Mouse (Mus musculus) neural tube, embryonic 11.5 days (tissue): ENCODE results near the gene Gon4l. TPM values are rescaled to one million over a fixed set of nuclear protein-coding genes. Genes with fewer than 3 reads are reported as not detected.

ENCODE experiments used
- ATAC-seq: fragments of 200-750 bp; cut with Nextera tagmentation; 2 replicates; pipeline ENCODE4 v1.8.0; 2017; ENCODE audit warnings: moderate number of reproducible peaks, mild to moderate bottlenecking, moderate TSS enrichment, moderate library complexity; ENCODE audit not compliant: insufficient read depth, low FRiP score, low TSS enrichment
- DNase-seq: peaks from one replicate; pipeline ENCODE4 v3.0.0-alpha.2; 2015; ENCODE audit warnings: low spot score
- H3K27ac ChIP-seq: fragments of 300-500 bp; sonication (generic); 2 replicates; pipeline ENCODE4 v1.5.1; 2014; ENCODE audit warnings: low read depth, mild to moderate bottlenecking, low read length
- H3K27me3 ChIP-seq: fragments of 300-500 bp; sonication (generic); 2 replicates; pipeline ENCODE4 v1.6.1; 2014; ENCODE audit warnings: mild to moderate bottlenecking, low read length, mixed read lengths; ENCODE audit not compliant: control insufficient read depth, insufficient read depth
- H3K36me3 ChIP-seq: fragments of 300-500 bp; sonication (generic); 2 replicates; pipeline ENCODE4 v1.6.1; 2014; ENCODE audit warnings: mild to moderate bottlenecking, low read length, moderate library complexity, mixed read lengths; ENCODE audit not compliant: control insufficient read depth, insufficient read depth
- H3K4me1 ChIP-seq: fragments of 300-500 bp; sonication (generic); 2 replicates; pipeline ENCODE4 v1.6.1; 2014; ENCODE audit warnings: low read length, mixed read lengths; ENCODE audit not compliant: control insufficient read depth, insufficient read depth
- H3K4me2 ChIP-seq: fragments of 300-500 bp; sonication (generic); 2 replicates; pipeline ENCODE4 v1.6.1; 2014; ENCODE audit warnings: low read depth, mild to moderate bottlenecking, moderate library complexity
- H3K4me3 ChIP-seq: fragments of 300-500 bp; sonication (generic); 2 replicates; pipeline ENCODE4 v1.5.1; 2014; ENCODE audit warnings: low read depth, low read length
- H3K9ac ChIP-seq: fragments of 300-500 bp; sonication (generic); 2 replicates; pipeline ENCODE4 v1.6.1; 2014; ENCODE audit warnings: mild to moderate bottlenecking, low read length
- H3K9me3 ChIP-seq: fragments of 300-500 bp; sonication (generic); 2 replicates; pipeline ENCODE4 v1.6.1; 2016; ENCODE audit warnings: low read length; ENCODE audit not compliant: control insufficient read depth
- WGBS: fragments of 180-500 bp; shearing (Covaris S2); extraction: QIAGEN DNeasy Blood & Tissue Kit; methylation state at CpG from one replicate; pipeline ENCODE4 v1.1.7; 2014; 5-methylcytosine and 5-hydroxymethylcytosine counted together
- polyA plus RNA-seq: library from polyadenylated mRNA; unstranded; fragments of >200 nt; fragmentation: Nextera tagmentation; extraction: Ambion mirVana; gene quantifications from 2 replicates; pipeline ENCODE4 v1.2.1, GENCODE M21; 2014

The Gon4l gene
- polyA plus RNA-seq, 1 experiment from 2014 or later, result 18.7 TPM

DNA sequence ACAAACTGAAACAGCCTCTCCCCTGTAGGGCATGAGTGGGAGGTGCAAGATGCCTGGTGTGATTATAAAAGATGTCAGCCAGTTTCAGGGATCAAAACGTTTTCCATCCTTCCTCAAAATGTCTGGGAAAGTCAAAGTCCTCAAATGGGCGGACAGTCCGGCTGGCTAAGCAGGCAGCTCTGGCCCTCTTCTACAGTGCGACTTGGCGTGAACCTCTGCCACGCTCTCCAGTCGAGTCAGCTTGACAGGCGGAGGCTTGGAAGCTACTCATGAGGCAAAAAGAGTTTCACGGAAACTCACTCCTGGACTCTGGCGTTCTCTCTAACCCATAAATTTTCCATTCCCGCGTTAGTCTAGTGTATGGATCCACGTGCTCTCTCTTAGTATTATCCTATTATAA lies 84.0 kb downstream of the Gon4l start:
- ATAC-seq, result no peak
- no peaks in the 10 kb centered on the region for H3K9me3 ChIP-seq
- no peaks in the 10 kb centered on the region; the same call in 1 of the 2 replicates for H3K4me1 ChIP-seq
- H3K36me3 ChIP-seq, result peaks cover 18% of the 10 kb centered on the region
- no peak overlapping the region for H3K27ac ChIP-seq
- WGBS, result 88% methylated on average over 13 of the region's 13 CpGs
- no peak overlapping the region for H3K4me3 ChIP-seq
- no peak for DNase-seq
- no peak overlapping the region for H3K9ac ChIP-seq
- no peak overlapping the region for H3K4me2 ChIP-seq
- no peaks in the 10 kb centered on the region for H3K27me3 ChIP-seq

GRCm38 (mm10) chr3:88921411-88921810 lies 86.4 kb downstream of the Gon4l start:
- Histone ChIP-seq H3K36me3 (peaks cover 23% of the 10 kb centered on the region), H3K9me3 (no peaks in the 10 kb centered on the region), H3K4me2 (no peak overlapping the region), H3K4me3 (no peak overlapping the region), H3K27ac (no peak overlapping the region), H3K4me1 (no peaks in the 10 kb centered on the region), H3K27me3 (no peaks in the 10 kb centered on the region), H3K9ac (no peak overlapping the region)
- no peak for DNase-seq
- ATAC-seq, result no peak
- 98% methylated on average over 9 of the region's 9 CpGs for WGBS

GRCm38 (mm10) chr3:88923989-88924591 lies 89.1 kb downstream of the Gon4l start:
- no peaks in the 10 kb centered on the region for H3K4me1 ChIP-seq
- H3K4me2 ChIP-seq, result no peak overlapping the region
- peaks cover 37% of the 10 kb centered on the region for H3K36me3 ChIP-seq
- no peaks in the 10 kb centered on the region for H3K9me3 ChIP-seq
- 96% methylated on average over 8 of the region's 8 CpGs for WGBS
- ATAC-seq (no peak), DNase-seq (no peak)
- no peak overlapping the region for H3K4me3 ChIP-seq
- H3K27me3 ChIP-seq, result no peaks in the 10 kb centered on the region
- no peak overlapping the region for H3K9ac ChIP-seq
- H3K27ac ChIP-seq, result no peak overlapping the region

- no peak overlapping the region for H3K4me3 ChIP-seq
- ATAC-seq (no peak), DNase-seq (no peak)
- H3K27me3 ChIP-seq, result no peaks in the 10 kb centered on the region
- no peaks in the 10 kb centered on the region for H3K4me1 ChIP-seq
- H3K27ac ChIP-seq, result no peak overlapping the region
- H3K9ac ChIP-seq, result no peak overlapping the region
- H3K36me3 ChIP-seq, result peaks cover 37% of the 10 kb centered on the region
- WGBS, result 93% methylated on average over 2 of the region's 2 CpGs
- no peak overlapping the region for H3K4me2 ChIP-seq
- no peaks in the 10 kb centered on the region for H3K9me3 ChIP-seq
These were observed 90.6 kb downstream of the Gon4l start for GRCm38 (mm10) chr3:88925651-88926050.

DNA sequence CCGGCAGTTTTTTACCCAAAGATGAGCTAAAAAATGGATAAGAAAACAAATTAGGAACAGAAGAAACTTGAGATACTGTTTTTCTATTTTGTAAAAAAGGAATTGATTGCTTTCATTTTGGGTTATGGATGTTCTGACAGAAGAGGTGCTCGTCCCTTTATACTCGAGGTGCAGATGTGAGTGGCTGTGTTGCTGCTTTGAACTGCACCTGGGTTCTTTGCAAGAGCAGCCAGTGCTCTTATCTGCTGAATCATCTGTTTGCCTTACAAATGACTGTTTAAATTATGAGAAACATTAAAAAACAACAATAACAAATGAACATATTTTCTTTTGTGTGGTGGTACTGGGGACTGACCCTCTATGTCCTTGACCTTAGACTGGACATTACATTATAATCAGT lies 94.5 kb downstream of the Gon4l start:
- 89% methylated on average over 3 of the region's 3 CpGs for WGBS
- Histone ChIP-seq H3K9ac (no peak overlapping the region), H3K4me1 (no peaks in the 10 kb centered on the region), H3K9me3 (no peaks in the 10 kb centered on the region), H3K4me2 (no peak overlapping the region), H3K27me3 (no peaks in the 10 kb centered on the region), H3K4me3 (no peak overlapping the region), H3K36me3 (peaks cover 19% of the 10 kb centered on the region), H3K27ac (no peak overlapping the region)
- ATAC-seq, result no peak
- DNase-seq, result no peak

DNA sequence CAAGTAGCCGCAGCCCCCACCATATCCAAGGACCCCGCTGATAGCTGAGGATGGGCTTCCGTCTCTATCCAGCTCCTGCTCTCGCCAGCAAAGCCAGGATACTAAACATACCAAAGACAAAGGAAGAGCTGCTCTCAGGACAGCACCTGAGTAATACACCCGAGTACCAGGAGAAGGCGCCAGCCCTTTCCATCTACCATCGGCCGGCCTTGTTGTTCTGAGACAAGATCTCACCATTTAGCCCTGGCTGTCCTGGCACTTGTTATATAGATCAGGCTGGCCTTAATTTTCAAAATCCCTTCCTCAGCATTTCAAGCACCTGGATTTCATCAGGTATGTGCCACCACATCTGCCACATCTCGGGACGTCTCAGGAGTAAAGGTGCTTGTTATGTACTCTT lies 104.0 kb downstream of the Gon4l start:
- Histone ChIP-seq H3K4me3 (no peak overlapping the region), H3K4me1 (0 out of 2 replicates have a peak, but pooled peaks cover 4% of the 10 kb centered on the region), H3K9me3 (no peaks in the 10 kb centered on the region), H3K36me3 (peaks cover 6% of the 10 kb centered on the region; the same call in 1 of the 2 replicates), H3K27me3 (no peaks in the 10 kb centered on the region), H3K27ac (no peak overlapping the region), H3K9ac (no peak overlapping the region), H3K4me2 (no peak overlapping the region)
- WGBS, result 95% methylated on average over 10 of the region's 10 CpGs
- DNase-seq, result no peak
- ATAC-seq, result no peak

DNA sequence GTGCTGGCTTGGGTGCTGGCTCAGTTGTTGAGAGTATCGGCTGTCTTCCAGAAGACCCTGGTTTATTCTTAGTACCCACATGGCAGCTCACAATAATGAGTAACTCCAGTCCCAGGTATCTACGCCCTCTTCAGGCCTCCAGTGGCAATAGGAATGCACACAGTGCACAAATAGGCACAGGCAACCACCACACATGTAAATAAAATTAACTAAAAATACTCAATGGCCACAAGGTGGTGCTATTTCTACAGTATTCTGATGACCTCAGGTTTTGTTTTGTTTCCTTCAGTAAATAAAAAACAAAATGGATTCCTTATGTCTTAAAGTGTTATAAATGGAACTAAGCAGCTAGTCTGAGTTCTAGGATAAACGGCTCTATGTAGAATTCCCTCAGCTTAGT lies 104.7 kb downstream of the Gon4l start:
- peaks cover 6% of the 10 kb centered on the region; the same call in 1 of the 2 replicates for H3K36me3 ChIP-seq
- 0 out of 2 replicates have a peak, but pooled peaks cover 4% of the 10 kb centered on the region for H3K4me1 ChIP-seq
- H3K4me3 ChIP-seq, result no peak overlapping the region
- H3K9me3 ChIP-seq, result no peaks in the 10 kb centered on the region
- no peak overlapping the region for H3K4me2 ChIP-seq
- no peak overlapping the region for H3K9ac ChIP-seq
- no peak for ATAC-seq
- 86% methylated on average over 3 of the region's 3 CpGs for WGBS
- DNase-seq, result no peak
- no peak overlapping the region for H3K27ac ChIP-seq
- no peaks in the 10 kb centered on the region for H3K27me3 ChIP-seq

DNA sequence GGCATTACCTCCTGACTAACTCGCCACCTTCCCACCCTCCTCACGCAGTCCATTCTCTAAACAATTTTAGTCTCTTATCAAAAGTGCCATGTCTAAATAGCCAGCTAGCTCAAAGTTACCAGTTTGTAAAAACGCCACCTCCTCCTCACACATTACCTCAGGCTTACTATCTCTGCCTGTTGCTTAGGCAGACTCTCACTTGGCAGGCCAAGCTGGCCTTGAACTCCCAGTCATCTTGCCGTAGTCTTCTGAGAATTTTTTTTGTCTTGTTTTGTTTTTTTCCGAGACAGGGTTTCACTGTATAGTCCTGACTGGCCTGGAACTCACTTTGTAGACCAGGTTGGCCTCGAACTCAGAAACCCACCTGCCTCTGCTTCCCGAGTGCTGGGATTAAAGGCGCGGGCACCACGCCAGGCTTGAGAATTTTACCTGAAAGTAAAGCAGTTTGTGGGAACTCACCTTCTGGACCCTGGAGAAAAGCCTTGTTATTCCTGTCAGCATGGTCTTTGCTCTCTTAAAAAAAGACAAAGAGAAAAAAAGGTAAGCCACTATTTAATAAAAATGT lies 107.4 kb downstream of the Gon4l start:
- Histone ChIP-seq H3K36me3 (peaks cover 4% of the 10 kb centered on the region; the same call in 1 of the 2 replicates), H3K4me3 (no peak overlapping the region), H3K4me1 (0 out of 2 replicates have a peak, but pooled peaks cover 4% of the 10 kb centered on the region), H3K27me3 (no peaks in the 10 kb centered on the region), H3K9me3 (no peaks in the 10 kb centered on the region), H3K27ac (no peak overlapping the region), H3K9ac (no peak overlapping the region), H3K4me2 (no peak overlapping the region)
- ATAC-seq, result no peak
- 95% methylated on average over 10 of the region's 10 CpGs for WGBS
- DNase-seq, result no peak

DNA sequence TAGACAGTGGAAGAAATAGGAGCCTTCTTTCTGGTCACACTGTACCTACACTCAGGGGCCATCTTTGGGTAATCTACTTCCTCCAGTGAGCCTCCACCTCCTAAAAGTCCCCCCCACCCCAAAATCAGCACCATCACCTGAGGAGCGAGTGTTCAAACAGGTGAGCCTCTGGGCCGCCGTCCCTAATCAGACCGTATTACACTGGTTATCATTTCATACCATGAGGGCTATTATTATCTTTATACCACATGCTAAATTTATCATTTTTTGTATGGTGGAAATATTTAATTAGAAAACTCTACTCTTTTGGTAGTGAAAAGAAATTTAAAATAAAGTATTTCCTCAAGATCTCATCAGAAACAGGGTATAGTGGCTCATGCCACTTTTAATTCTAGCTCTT lies 109.1 kb downstream of the Gon4l start:
- no peak overlapping the region for H3K9ac ChIP-seq
- 75% methylated on average over 4 of the region's 4 CpGs for WGBS
- no peak overlapping the region for H3K27ac ChIP-seq
- H3K9me3 ChIP-seq, result no peaks in the 10 kb centered on the region
- H3K4me3 ChIP-seq, result no peak overlapping the region
- ATAC-seq (no peak), DNase-seq (no peak)
- peaks cover 4% of the 10 kb centered on the region; the same call in 1 of the 2 replicates for H3K36me3 ChIP-seq
- no peaks in the 10 kb centered on the region for H3K27me3 ChIP-seq
- H3K4me1 ChIP-seq, result peaks cover 8% of the 10 kb centered on the region; the same call in 1 of the 2 replicates
- no peak overlapping the region for H3K4me2 ChIP-seq
